Mouse (Mus musculus) hindbrain, embryonic 10.5 days (tissue): ENCODE measurements around the gene Tekt5. TPM values are rescaled to one million over a fixed set of nuclear protein-coding genes. Genes with fewer than 3 reads are reported as not detected.

Experiments used
- DNase-seq: peaks from one replicate; pipeline ENCODE4 v3.0.0-alpha.2; 2017; ENCODE audit warnings: low spot score
- H3K27ac ChIP-seq: fragments of 300-500 bp; sonication (generic); 2 replicates; pipeline ENCODE4 v1.5.1; 2016; ENCODE audit warnings: mild to moderate bottlenecking, moderate library complexity
- H3K27me3 ChIP-seq: fragments of 300-500 bp; sonication (generic); 2 replicates; pipeline ENCODE4 v1.6.1; 2016; ENCODE audit warnings: mild to moderate bottlenecking; ENCODE audit not compliant: poor library complexity, insufficient read depth, severe bottlenecking
- H3K36me3 ChIP-seq: fragments of 300-500 bp; sonication (generic); 2 replicates; pipeline ENCODE4 v1.6.1; 2016; ENCODE audit warnings: mild to moderate bottlenecking, moderate library complexity
- H3K4me1 ChIP-seq: fragments of 300-500 bp; sonication (generic); replicated peaks from 2 replicates; pipeline ENCODE4 v1.6.1; 2016; ENCODE audit warnings: mild to moderate bottlenecking
- H3K4me3 ChIP-seq: fragments of 300-500 bp; sonication (generic); 2 replicates; pipeline ENCODE4 v1.5.1; 2016; ENCODE audit warnings: mild to moderate bottlenecking, moderate library complexity
- H3K9me3 ChIP-seq: fragments of 300-500 bp; sonication (generic); 2 replicates; pipeline ENCODE4 v1.6.1; 2016; ENCODE audit warnings: mild to moderate bottlenecking, moderate library complexity
- WGBS: fragments of 180-500 bp; shearing (Covaris S2); methylation state at CpG from one replicate; pipeline ENCODE4 v1.1.7; 2016; 5-methylcytosine and 5-hydroxymethylcytosine counted together
- polyA plus RNA-seq: library from polyadenylated mRNA; unstranded; fragments of >200 nt; fragmentation: Nextera tagmentation; extraction: Ambion mirVana; gene quantifications from 2 replicates; pipeline ENCODE4 v1.2.1, GENCODE M21; 2016

Tekt5 gene
- polyA plus RNA-seq = 0.11 and 0.16 TPM in 2 replicates

DNA sequence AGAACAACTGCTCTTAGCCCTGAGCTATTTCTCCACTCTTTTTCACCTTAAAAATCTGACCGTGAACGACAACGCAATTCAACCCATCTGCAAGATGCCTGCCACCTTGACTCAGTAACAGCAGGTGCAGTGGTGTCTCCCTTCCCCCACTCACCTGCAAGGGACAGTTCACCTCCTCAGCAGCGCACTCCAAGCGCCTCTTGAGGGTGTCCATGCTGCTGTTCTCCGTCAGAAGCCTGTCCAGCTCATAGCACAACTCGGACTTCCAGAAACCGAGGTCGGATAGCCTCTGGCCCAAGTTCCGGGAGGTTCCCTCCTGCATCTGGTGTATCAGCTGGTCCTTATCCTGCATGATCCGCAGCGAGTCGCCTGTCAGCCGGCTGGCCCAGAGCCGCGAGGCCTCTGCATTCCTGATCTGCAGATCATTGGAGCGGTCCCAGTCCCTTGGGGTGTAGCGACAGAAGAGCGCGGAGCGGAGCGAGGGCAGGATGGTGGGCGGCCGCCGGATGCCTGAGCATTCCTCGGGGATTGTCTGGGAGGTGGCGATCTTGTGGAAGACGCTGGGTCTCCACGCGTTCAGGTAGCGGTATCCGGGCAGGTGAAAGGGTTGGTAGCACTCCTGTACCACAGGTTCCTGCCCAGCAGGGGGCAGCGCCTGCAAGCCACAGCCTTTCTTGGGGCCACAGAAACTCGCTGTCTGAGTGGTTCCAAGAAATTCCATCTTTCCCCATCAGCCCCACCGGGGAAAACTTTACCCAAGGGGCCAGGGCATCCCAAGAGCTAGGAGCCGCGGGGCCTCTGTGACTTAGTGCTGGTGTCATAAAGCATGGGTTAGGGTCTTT is at the start of gene Tekt5:
TSS of gene Tekt5 (minus strand) at position 792 of the 842 bp plus-strand sequence.
- Histone ChIP-seq H3K9me3 (no peaks in the 10 kb centered on the region), H3K4me1 (peaks cover 8% of the 10 kb centered on the region), H3K27me3 (peaks cover 19% of the 10 kb centered on the region), H3K27ac (no peak within 1 kb of the TSS), H3K4me3 (peak within 1 kb of the TSS; percentile 43), H3K36me3 (no peaks in the 10 kb centered on the region)
- WGBS = 8% methylated on average over 37 of the region's 37 CpGs
- peak; percentile 46 for DNase-seq

DNA sequence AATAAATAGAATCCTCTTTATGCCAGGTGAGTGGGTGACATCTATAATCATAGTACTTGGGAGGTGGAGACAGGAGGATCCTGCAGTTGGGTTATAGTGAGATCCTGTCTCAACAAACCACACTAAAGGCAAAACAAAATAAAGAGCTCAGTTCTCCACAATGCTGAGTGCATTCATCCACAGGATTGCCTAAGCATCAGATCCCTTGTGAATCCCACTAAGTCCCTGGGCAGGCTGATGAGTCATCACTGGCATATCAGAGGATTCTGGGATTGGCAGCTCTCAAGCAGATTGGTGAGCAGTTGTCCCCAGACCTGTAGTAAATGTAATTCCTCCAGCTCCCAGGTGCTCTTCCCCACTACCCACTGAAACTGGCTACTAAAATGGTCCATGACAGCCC is 48.4 kb upstream of the Tekt5 start:
- no peak for DNase-seq
- Histone ChIP-seq H3K9me3 (no peaks in the 10 kb centered on the region), H3K36me3 (peaks cover under 1% of the 10 kb centered on the region), H3K27ac (no peak overlapping the region), H3K4me1 (peaks cover 27% of the 10 kb centered on the region), H3K4me3 (no peak overlapping the region), H3K27me3 (no peaks in the 10 kb centered on the region)

DNA sequence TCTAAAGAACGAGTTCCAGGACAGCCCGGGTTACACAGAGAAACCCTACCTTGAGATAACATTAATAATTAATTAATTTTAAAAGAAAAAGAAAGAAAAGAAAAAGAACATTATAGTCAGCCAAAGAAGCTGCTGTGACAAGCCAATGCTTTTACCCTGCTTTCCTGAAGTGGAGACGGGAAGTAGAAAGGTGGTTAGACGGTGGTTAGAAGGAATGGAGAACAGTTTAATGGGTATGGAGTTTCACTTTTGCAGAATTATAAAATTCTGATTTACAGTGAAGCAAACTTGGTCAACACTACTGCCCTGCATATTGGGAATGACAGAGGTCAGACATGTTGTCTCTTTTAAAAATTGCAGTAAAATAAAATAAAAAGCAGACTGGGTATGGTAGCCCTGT is 46.5 kb upstream of the Tekt5 start:
- H3K4me3 ChIP-seq = no peak overlapping the region
- no peak for DNase-seq
- no peak overlapping the region for H3K27ac ChIP-seq
- H3K27me3 ChIP-seq = no peaks in the 10 kb centered on the region
- WGBS = 90% methylated on average over 4 of the region's 4 CpGs
- H3K36me3 ChIP-seq = peaks cover 8% of the 10 kb centered on the region
- no peaks in the 10 kb centered on the region for H3K9me3 ChIP-seq
- H3K4me1 ChIP-seq = peaks cover 15% of the 10 kb centered on the region

DNA sequence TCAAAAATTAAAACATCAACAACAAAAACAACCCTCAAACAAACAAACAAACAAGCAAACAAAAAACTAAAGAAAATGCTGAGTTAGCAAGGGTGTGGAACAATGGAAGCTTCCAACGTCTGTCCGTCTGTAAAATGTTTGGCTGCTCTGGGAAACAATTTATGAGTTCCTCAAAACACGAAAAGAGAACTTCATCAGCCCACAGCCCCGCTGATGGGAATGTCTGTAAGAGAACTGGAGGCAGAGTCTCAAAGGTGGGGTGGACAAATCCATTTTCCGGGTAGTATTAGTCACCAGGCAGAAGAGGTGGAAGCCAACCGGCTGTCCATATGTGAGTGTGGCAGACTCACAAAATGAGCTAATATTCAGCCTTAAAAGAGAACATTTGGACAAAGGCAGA is 46.0 kb upstream of the Tekt5 start:
- WGBS = 89% methylated on average over 6 of the region's 6 CpGs
- no peak overlapping the region for H3K4me3 ChIP-seq
- H3K4me1 ChIP-seq = peaks cover 11% of the 10 kb centered on the region
- H3K27me3 ChIP-seq = no peaks in the 10 kb centered on the region
- H3K9me3 ChIP-seq = no peaks in the 10 kb centered on the region
- H3K27ac ChIP-seq = no peak overlapping the region
- DNase-seq = no peak
- peaks cover 8% of the 10 kb centered on the region for H3K36me3 ChIP-seq

DNA sequence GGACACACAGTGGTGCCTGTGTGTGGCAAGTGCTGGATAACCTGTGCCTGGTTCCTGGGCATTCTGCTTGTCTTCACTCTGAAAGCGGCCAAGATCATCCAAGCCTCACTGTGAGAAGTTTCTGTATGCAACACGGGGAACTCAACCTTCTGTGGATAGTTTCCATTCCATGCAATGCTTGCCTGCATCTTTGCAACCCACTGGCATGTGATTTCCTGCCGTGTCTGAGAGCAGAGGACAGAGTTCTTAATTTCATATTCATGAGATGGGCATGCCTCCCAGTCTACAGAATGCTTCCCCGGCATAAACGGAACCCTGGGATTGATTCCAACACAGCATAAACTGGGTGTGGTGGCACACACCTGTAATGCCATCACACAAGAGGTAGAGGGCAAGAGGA is 42.8 kb upstream of the Tekt5 start:
- WGBS = 87% methylated on average over 5 of the region's 5 CpGs
- Histone ChIP-seq H3K9me3 (no peaks in the 10 kb centered on the region), H3K27ac (no peak overlapping the region), H3K4me1 (no peaks in the 10 kb centered on the region), H3K27me3 (no peaks in the 10 kb centered on the region), H3K4me3 (no peak overlapping the region), H3K36me3 (peaks cover 8% of the 10 kb centered on the region)
- no peak for DNase-seq

DNA sequence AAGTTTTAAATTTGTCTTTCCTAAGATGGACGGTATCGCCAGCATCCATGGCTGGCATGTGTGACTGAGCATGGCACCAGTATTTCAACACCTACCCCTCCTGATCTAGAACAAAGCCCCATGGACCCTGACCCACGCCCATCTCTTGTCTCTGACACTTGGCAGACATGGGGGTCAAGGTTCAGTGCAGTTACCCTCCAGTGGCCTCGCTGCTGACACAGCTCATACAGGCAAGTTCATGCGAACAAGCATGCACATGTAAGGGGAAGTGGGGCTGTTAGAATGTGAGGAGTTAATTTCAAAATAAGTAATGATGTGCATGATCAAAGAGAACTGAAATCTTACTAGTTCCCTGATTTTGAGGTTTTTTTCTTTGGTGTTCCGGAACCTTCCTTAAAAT is 40.9 kb upstream of the Tekt5 start:
- 81% methylated on average over 6 of the region's 6 CpGs for WGBS
- H3K9me3 ChIP-seq = no peaks in the 10 kb centered on the region
- H3K36me3 ChIP-seq = peaks cover 10% of the 10 kb centered on the region
- DNase-seq = no peak
- H3K4me3 ChIP-seq = no peak overlapping the region
- H3K27ac ChIP-seq = no peak overlapping the region
- no peaks in the 10 kb centered on the region for H3K27me3 ChIP-seq
- H3K4me1 ChIP-seq = no peaks in the 10 kb centered on the region

DNA sequence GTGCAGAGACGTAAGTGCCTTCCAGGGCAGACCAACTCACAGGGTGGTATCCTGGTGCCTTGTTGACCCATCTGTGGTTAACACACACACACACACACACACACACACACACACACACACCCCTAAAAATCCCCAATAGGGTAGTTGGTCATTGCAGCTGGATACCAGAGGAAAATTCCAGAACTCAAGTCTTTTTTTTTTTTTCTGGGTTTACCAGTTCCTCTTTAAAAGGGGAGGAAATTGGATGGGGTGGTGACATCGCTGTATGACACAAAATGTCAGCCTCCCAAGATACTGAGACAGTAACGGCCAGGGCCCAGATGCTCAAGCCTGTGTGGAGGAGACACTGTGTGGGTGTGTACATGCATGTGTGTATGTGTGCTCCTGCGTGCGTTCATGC is 38.1 kb upstream of the Tekt5 start:
- peaks cover 11% of the 10 kb centered on the region for H3K36me3 ChIP-seq
- H3K9me3 ChIP-seq = no peaks in the 10 kb centered on the region
- 85% methylated on average over 5 of the region's 5 CpGs for WGBS
- H3K27ac ChIP-seq = no peak overlapping the region
- no peak overlapping the region for H3K4me3 ChIP-seq
- no peaks in the 10 kb centered on the region for H3K27me3 ChIP-seq
- H3K4me1 ChIP-seq = no peaks in the 10 kb centered on the region
- no peak for DNase-seq

DNA sequence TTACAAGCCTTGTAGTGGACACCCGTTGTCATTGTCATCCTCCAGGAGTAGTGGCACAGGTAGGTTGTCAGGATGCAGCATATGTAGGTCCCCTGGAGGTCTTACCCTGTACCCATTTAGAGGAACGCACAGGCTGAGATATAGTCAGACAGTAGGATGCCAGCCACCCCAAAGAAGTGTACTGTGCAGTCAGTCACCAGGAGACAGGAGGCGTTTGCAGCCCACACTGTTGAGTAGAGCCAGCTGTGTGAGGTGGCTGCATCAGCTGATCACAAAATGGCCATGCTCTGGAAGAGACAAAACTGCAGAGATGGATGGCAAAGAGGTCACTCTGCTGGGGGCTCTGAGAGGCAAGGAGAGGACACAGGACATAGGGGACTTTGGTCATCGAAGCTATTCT is 37.1 kb upstream of the Tekt5 start:
- Histone ChIP-seq H3K4me3 (no peak overlapping the region), H3K27me3 (no peaks in the 10 kb centered on the region), H3K36me3 (peaks cover 12% of the 10 kb centered on the region), H3K4me1 (no peaks in the 10 kb centered on the region), H3K9me3 (no peaks in the 10 kb centered on the region), H3K27ac (no peak overlapping the region)
- DNase-seq = no peak
- WGBS = 83% methylated on average over 4 of the region's 4 CpGs

DNA sequence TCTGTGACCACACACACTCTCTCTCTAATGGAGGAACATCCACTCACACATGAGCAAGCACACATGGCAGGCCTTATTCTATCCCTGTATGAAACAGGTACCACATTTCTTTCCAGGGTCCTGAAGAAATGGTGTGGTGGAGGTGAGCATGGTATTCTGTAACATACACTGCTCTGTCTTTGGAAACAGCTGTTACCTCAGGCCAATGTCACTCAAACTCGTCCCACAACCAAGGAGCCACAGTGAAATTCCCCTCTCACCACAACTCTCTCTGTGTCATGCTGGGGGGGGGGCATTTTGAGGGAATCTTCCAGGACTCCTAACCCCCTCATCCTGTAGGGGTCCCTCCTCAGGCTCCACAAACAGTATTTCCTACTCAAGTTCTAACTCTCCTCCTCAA is 36.6 kb upstream of the Tekt5 start:
- no peaks in the 10 kb centered on the region for H3K9me3 ChIP-seq
- no peaks in the 10 kb centered on the region for H3K4me1 ChIP-seq
- H3K27ac ChIP-seq = no peak overlapping the region
- no peak for DNase-seq
- no peaks in the 10 kb centered on the region for H3K27me3 ChIP-seq
- peaks cover 17% of the 10 kb centered on the region for H3K36me3 ChIP-seq
- no peak overlapping the region for H3K4me3 ChIP-seq
- WGBS = 70% methylated on average over 1 of the region's 1 CpGs

DNA sequence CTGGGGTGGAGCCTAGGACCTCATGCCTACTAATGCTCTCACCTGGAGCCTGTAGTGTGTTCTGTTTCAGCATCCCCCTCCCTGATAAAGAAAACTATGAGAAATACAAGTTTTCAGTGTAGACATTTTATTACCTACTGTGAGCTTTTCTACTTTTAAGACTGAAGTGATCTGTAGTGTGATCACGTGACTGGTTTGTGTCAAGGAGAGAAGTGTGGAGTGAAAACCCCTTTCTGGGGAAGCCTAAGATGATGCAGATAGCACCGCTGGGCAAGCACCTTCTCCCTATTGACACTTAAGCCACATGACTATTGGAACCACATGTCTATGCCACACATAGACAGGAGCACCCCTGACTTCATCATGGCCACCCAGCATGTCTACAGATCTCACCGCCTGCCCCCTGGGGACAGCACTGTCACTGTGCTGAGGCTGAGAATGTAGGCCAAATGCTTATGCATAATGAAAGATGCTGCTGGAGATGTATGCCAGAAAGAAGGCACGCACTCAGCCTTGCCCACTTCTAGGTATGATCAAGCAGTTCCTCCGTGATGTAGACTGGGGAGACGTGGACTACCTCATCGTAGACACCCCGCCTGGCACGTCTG is 25.3 kb upstream of the Tekt5 start:
- H3K9me3 ChIP-seq = peaks cover 5% of the 10 kb centered on the region; the same call in 1 of the 2 replicates
- no peak overlapping the region for H3K4me3 ChIP-seq
- no peaks in the 10 kb centered on the region for H3K27me3 ChIP-seq
- WGBS = 93% methylated on average over 9 of the region's 9 CpGs
- no peak for DNase-seq
- H3K4me1 ChIP-seq = no peaks in the 10 kb centered on the region
- peaks cover 100% of the 10 kb centered on the region for H3K36me3 ChIP-seq
- H3K27ac ChIP-seq = no peak overlapping the region

DNA sequence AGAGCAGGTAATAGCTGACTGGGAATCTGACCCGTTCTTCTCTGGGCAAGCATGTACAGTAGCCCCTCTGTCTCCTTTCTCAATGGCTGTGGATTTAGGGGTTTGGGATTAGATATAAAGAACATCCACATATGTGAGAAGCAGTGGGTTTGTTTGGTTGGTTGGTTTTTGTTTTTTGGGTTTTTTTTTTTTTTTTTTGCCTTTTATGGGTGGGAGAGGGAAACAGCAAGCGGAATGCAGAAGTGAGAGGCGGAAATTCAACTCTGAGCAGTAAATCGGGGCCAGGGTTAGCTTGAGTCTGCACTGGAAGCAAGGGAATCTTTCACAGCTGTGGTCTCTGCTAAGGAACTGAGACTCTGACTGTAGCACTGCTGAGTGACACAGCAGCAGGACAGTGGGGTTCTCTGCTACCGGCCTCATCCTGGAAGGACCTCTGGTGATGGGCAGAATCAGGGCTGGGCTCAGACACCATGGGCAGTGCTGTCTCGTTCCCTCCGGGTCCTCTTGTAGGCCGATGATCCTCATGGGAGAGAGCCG is 22.5 kb upstream of the Tekt5 start:
- peaks cover 5% of the 10 kb centered on the region; the same call in 1 of the 2 replicates for H3K9me3 ChIP-seq
- peaks cover 98% of the 10 kb centered on the region for H3K36me3 ChIP-seq
- DNase-seq = no peak
- no peak overlapping the region for H3K27ac ChIP-seq
- H3K4me1 ChIP-seq = peaks cover 4% of the 10 kb centered on the region
- 97% methylated on average over 9 of the region's 9 CpGs for WGBS
- H3K27me3 ChIP-seq = no peaks in the 10 kb centered on the region
- H3K4me3 ChIP-seq = no peak overlapping the region

DNA sequence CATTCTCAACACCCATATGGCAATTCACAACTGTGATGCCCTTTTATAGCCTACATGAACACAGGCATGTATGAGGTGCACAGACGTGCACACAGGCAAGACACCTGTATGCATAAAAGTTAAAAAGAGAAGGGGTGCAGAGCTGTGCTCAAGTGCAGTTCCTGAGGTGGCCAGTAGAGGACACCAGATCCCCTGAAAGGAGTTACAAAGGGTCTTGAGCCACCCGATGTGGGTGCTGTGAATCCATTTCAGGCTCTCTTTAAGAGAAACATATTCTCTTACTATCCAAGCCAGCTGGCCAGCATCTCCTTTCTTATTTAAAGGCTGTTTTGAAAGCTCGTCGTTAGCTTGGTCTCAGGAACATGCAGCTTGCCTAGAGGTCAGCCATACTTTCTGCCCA is 21.6 kb upstream of the Tekt5 start:
- Histone ChIP-seq H3K27me3 (no peaks in the 10 kb centered on the region), H3K36me3 (peaks cover 88% of the 10 kb centered on the region), H3K4me3 (no peak overlapping the region), H3K4me1 (peaks cover 11% of the 10 kb centered on the region), H3K9me3 (peaks cover 5% of the 10 kb centered on the region; the same call in 1 of the 2 replicates), H3K27ac (no peak overlapping the region)
- no peak for DNase-seq
- WGBS = 89% methylated on average over 4 of the region's 4 CpGs

DNA sequence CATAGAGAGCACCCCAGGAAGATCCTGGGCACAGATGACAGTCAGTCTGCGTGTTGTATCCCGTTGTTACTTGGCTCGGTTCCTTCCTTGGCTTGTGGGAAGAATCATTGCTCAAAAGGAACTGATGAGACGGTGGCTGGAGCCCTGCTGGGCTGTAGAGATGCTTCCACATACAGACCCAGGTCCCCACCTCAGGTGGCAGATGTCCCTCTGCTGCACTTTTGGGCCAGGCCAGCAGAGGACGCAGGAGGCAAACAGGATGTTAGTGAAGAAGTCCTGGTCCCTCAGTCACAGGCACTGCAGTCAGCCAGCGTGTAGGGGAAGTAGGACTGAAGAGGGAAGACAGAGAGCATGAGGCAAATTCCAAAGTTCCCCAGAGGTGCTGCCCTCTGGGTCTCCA is 20.7 kb upstream of the Tekt5 start:
- 77% methylated on average over 6 of the region's 6 CpGs for WGBS
- H3K27me3 ChIP-seq = no peaks in the 10 kb centered on the region
- H3K27ac ChIP-seq = no peak overlapping the region
- peaks cover 5% of the 10 kb centered on the region; the same call in 1 of the 2 replicates for H3K9me3 ChIP-seq
- peaks cover 17% of the 10 kb centered on the region for H3K4me1 ChIP-seq
- no peak overlapping the region for H3K4me3 ChIP-seq
- no peak for DNase-seq
- H3K36me3 ChIP-seq = peaks cover 79% of the 10 kb centered on the region
